Mouse (Mus musculus) cerebral cortex, adult 2 months (tissue): ENCODE results near the gene Kank4.

ENCODE experiments used
- WGBS: fragments of 180-500 bp; shearing (Covaris S2); methylation state at CpG from one replicate; pipeline ENCODE4 v1.1.7; 2018; 5-methylcytosine and 5-hydroxymethylcytosine counted together

Gene Kank4

GRCm38 (mm10) chr4:98717735-98718546 is 99.4 kb downstream of the Kank4 start:
- 72% methylated on average over 17 of the region's 17 CpGs for WGBS

DNA sequence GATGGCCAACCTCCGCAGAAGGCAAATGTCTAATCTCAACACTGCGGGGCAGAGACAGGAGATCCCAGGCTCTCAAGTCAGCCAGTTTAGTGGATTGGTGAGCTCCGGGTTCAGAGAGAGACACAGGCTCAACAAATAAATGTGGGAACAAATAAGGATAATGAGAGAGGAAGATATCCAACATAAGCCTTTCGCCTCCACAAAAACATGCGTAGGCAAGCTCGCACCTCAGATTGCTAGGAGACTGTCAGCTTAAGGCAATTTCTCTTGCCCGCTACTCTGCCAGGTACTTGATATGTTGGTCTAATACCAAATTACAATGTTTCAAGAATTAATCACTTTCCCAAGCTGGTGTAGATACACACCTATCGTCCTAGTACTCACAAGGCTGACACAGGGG is 106.4 kb downstream of the Kank4 start:
- WGBS: 90% methylated on average over 8 of the region's 8 CpGs
